Mouse (Mus musculus): ENCODE data around the gene Edar.
A peak's percentile ranks its signal among the peaks of the same experiment; 100 is the strongest.

The Edar gene

DNA sequence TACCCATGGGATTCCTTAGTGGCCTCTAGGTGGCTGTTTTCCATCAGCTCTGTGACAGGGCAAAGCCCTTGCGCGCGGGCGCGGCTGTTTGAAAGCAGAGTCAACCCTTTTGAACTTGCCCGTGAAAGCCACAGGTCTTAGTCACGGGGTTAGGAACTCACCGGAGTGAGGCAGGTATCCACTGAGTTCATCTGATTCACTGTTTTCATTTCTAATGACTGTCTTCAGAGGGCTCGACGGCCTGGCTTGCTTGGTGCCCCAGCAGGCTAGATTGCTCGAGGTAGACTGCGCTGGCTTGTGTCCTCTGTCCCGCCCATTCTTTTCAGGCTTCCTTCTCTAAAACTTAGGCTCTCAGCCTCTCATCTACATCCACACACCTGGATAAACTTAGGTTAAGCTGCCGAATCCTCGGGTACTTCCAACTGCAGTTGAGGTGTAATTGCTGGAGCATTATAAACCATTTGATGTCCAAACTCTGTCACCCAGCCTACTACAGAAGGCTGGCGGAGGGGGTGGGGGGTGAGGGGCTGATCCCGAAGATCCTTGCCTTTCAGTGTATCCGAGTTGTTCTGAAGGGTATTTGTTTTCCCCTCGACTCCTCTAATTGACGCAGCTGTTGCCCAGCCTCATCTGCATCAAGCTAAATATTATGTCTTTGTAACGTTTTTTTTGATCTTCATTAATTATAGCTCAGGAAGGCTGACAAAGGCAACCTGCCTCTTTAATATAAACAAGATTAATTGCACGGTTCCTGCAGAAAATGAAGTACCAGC lies 24.0 kb downstream of the Edar start:
- no peak for DNase-seq (ENCODE audit: low spot score)

- no peak for DNase-seq (ENCODE audit: low spot score)
Measured at GRCm38 (mm10) chr10:58648787-58649186, 26.7 kb downstream of the Edar start.

DNA sequence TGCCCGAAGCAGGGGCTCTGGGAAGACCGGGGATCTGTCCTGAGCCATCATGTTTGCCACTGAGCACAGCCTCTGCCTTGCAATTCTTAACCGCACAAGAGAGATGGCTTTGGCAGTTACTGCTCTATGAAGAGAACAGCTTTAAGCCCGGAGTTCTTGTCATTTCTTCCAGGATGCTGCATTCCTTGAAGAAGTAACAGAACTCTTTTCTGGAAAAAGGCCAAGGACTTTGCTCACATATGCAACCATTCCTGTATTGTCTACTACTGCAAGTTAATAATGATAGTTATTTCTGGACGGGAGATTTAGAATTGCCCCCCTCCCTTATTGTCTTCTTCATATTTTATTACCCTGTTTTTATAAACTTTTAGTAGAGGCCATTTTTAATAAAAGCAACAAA lies 30.8 kb downstream of the Edar start:
- DNase-seq (ENCODE audit: low spot score) = no peak

- DNase-seq (ENCODE audit: low spot score) = no peak
Measured at GRCm38 (mm10) chr10:58644194-58644593, 31.3 kb downstream of the Edar start.

GRCm38 (mm10) chr10:58643001-58643400 lies 32.5 kb downstream of the Edar start:
- DNase-seq (ENCODE audit: low spot score) = no peak

DNA sequence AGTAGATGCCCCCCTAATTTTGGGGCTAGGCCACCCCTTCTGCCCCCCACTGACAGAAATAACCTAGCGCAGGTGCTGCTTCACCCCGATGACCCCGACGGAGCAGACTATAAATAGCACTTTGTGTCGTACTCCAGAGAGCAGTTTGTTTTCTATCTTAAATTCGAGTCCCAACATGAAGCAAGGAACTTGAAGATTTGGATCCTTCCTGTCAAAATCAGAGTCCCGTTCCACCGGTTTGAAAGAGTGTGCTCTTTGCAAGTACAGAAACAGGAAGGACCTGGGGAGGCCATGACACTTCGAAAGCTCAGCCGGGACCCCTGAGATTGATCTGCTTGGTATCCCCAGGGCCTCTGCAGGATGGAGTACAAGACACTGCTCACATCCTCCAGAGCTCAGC lies 33.8 kb downstream of the Edar start:
- no peak for DNase-seq (ENCODE audit: low spot score)

GRCm38 (mm10) chr10:58640446-58641400 lies 34.7 kb downstream of the Edar start:
- DNase-seq (ENCODE audit: low spot score) = no peak

DNA sequence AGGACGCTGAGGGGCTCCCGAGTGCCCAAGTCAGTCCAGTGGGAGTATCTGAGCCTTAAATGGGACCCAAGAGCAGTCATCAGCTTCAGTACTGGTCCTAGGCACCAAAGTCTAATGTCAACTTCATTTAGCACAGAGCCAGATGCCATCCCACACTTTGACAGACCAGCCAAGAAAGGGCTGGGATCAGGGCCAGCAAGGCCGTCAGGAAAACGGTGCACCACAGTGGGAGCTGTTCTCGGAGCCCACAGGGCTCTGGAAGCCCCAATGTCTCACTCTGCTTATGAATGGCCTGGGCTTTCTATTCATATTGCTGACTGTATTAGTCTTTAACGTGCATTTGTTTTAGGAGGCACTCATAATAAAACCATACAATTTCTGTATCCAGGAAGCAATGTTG lies 36.2 kb downstream of the Edar start:
- DNase-seq (ENCODE audit: low spot score) = no peak

- no peak for DNase-seq (ENCODE audit: low spot score)
Measured at GRCm38 (mm10) chr10:58636431-58637080, 38.9 kb downstream of the Edar start.

GRCm38 (mm10) chr10:58633507-58633906 lies 41.9 kb downstream of the Edar start:
- DNase-seq (ENCODE audit: low spot score) = no peak

GRCm38 (mm10) chr10:58627569-58627968 lies 47.9 kb downstream of the Edar start:
- DNase-seq (ENCODE audit: low spot score) = no peak

DNA sequence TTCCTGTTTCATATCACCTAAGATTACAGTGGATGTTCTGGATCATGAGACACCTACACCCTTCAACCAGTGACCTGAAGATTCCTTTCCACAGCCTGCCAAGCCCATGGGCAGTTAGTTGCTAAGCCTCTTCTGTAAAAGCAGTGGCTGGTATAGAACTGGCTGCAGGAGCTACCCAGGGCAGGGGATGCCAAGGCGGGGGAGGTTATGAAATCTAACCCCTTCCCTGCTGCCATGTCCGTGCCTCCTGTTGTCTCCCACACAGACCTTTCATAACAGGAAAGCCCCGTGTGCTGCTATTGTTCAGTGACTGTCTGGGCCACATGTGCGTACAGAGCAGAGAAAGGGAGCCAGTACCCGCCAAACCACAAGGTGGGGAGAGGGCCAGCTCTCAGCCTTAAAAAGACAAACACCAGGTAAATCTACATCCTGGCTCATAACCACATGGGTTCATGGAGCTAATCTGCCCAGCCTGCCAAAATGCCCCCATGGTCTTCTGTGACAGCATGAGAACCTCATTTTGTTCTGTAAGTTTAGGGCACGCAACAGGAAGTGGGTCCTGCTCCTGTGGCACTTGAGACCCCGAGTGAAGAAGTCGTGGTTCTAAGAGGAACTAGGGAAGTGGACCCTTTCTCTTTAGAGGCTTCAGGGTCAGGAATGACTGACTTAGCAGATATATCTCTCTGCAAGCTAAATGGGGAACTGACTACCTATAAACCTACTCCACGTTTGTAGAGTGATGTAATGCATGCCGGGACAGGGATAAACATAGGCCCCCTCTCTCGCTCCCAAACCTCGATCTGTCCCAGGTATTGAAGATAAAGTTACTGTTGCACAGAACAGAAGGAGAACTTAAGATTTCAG lies 50.4 kb downstream of the Edar start:
- no peak for DNase-seq (ENCODE audit: low spot score)

DNA sequence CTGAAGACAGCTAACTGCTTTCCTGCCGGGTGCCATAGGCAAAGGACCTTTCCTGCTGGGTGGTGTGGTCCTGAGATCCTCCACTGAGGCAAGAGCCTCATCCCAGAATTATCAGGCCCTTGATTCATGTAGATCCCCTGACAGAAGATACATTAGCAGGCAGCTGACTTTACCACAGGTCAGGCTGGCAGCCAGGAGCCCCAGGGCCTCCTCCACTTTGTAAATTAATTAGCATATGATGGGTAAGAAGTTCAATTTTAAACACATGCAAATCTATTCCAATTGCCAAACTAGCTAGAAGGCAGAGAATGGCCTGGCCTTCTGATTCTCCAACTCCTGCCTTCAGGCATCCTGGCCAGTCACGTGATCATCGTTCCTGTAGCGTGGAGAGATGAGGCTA lies 56.2 kb downstream of the Edar start:
- DNase-seq (ENCODE audit: low spot score) = no peak

- no peak for DNase-seq (ENCODE audit: low spot score)
Measured at GRCm38 (mm10) chr10:58618501-58619216, 56.8 kb downstream of the Edar start.

DNA sequence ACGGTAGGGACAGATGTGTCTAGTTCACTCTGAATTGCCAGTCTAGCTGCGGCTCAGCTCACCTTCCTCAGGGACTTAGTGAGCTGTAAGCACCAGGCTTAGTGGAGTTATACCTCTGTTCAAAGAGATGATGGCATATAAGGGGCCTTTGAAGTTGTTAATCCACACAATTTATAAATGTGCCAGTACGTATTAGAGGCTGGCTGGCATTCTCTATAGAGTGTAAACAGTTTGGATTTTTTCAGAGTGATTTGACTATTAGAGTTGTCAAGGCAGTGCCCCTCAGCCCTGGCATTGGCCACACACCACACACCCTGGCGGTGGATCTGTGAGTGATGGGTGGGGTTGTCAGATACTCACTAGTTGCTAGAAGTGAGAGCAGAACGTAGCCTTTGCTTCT lies 58.9 kb downstream of the Edar start:
- DNase-seq (ENCODE audit: low spot score) = no peak

- no peak for DNase-seq (ENCODE audit: low spot score)
Measured at GRCm38 (mm10) chr10:58614601-58615000, 60.9 kb downstream of the Edar start.

GRCm38 (mm10) chr10:58610484-58611261 lies 64.8 kb downstream of the Edar start:
- no peak for DNase-seq (ENCODE audit: low spot score)

DNA sequence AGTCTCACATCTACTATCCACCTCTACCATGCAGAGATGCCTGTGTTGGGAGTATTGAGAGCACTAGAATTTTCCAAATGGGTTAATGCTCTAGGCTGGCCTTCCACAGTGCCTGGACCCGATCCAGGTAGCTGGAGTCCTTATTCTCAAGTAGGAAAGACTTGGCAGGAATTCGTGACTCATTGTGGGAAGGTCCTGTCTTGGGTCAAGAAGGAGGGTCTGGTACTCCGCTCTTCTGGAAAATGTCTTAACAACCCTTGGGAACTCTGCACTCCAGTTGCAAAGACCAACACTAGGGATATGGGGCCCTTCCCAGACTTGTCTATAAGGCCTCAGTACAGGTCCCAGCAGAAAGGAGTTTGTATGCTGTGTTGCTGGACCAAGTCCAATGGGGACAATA lies 66.6 kb downstream of the Edar start:
- DNase-seq (ENCODE audit: low spot score) = no peak

DNA sequence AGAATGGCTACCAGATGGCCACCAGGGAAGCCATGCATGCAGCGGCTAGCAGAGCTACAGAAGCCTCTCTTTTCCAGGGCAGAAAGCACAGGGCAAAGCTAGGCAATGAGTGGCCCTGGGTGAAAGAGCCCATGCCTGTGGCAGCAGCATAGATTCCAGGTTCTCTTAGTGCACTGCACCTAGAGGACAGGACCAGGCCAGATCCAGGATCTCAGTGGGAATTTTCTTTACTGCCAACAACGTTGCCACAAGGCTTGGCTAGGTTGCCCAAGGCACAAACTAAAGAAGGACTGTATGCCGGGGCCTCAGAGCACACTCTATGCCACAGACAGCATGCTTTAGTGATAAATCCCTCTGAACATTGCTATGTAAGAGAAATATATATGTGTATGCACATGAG lies 69.1 kb downstream of the Edar start:
- no peak for DNase-seq (ENCODE audit: low spot score)

GRCm38 (mm10) chr10:58604779-58605178 lies 70.7 kb downstream of the Edar start:
- peak; percentile 28 for DNase-seq (ENCODE audit: low spot score)

Data from urinary bladder, postnatal 10 days (tissue).